Mouse (Mus musculus): ENCODE results near the gene Ribc2.

DNA sequence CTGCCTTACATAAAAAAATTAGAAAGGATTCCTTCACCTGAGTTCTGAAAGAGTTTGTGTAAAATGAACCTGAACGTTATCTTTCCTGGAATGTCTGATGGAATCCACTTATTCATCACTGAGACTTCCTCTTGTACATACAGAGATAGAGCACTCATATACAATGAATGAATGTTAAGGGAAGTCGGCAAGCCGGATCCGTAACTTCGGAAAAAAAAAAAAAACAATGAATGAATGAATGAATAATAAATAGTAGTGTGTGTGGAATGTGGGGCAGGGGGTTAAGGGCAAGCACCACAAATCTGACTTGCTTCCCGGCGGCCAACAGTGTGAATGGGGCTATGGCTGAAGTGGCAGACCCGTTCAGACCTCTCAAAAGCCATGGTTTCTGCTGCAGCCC is 45.7 kb downstream of the Ribc2 start:
- no peak for TF ChIP-seq ZNF384 (IDR thresholded peaks at IDR 0.05; ENCODE audit: low read depth, low read length)
- TF ChIP-seq PAX5 (IDR thresholded peaks at IDR 0.05; ENCODE audit: low read length), result no peak
- TF ChIP-seq POLR2A (IDR thresholded peaks at IDR 0.05; ENCODE audit: low read depth, low read length), result no peak
- no peak for TF ChIP-seq CTCF (conservative IDR thresholded peaks at IDR 0.05 in 1 of 2, IDR thresholded peaks at IDR 0.05 in 1 of 2; ENCODE audit: low read depth in 2 of 2, low read length in 2 of 2)
- TF ChIP-seq UBTF (IDR thresholded peaks at IDR 0.05; ENCODE audit: low read depth, low read length), result no peak
- no peak for TF ChIP-seq BHLHE40 (IDR thresholded peaks at IDR 0.05; ENCODE audit: low read depth, low read length)
- no peak for TF ChIP-seq EP300 (IDR thresholded peaks at IDR 0.05; ENCODE audit: low read length)
- no peak for TF ChIP-seq HCFC1 (IDR thresholded peaks at IDR 0.05; ENCODE audit: low read depth, low read length)
- no peak for TF ChIP-seq TBP (conservative IDR thresholded peaks at IDR 0.05; ENCODE audit: low read depth, low read length)
- no peak for TF ChIP-seq ZKSCAN1 (IDR thresholded peaks at IDR 0.05; ENCODE audit: borderline replicate concordance, low read depth, low read length)
- TF ChIP-seq ELF1 (IDR thresholded peaks at IDR 0.05; ENCODE audit: low read depth, low read length), result no peak
